Mouse (Mus musculus): ENCODE results near the gene Dpp10.

Gene Dpp10

GRCm38 (mm10) chr1:123923907-123924306 is 121.5 kb downstream of the Dpp10 start:
- no peak for DNase-seq (ENCODE audit: inconsistent age in 2 of 2, low spot score in 1 of 2)

- DNase-seq (ENCODE audit: inconsistent age in 2 of 2, low spot score in 1 of 2) = no peak
These were observed 125.8 kb downstream of the Dpp10 start for GRCm38 (mm10) chr1:123919606-123920005.

DNA sequence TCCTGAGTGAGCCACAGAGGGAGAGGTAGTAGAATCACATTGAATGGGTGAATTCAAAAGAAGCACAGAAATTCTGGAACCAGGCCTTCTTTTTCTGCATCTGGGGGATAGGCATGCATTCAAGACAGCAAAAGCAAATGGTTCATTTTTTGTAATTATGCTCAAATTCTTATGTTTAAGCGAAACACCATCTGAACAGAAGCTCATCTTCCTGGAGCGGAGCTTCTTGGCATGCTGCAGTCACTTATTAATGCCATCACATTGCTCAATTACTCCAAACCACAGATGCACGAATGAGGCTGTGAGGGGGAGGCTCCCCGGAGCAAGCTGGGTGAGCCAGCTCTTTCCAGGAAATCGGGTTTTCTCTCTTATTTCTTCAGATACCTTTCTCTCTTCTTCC is 142.7 kb downstream of the Dpp10 start:
- no peak for DNase-seq (ENCODE audit: inconsistent age in 2 of 2, low spot score in 1 of 2)

DNA sequence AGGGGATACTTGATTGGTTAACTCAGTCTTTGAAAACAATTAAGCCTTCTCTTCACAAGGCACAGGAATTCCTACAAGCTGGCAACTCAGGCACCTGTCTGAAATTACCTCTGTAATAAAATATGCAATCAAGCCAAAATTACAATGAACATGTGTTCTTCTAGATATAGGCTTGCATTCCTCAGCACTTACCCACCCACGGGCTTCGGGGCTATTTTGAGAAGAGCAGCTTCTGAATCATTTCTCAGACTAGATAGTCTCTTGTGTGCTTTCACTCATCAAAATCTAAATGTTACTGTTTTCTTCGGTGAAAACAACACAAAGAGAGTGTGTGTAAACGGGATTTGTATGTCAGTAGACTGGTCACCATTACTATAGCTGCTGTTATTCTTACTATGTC is 144.1 kb downstream of the Dpp10 start:
- DNase-seq (ENCODE audit: inconsistent age in 2 of 2, low spot score in 1 of 2) = no peak

DNA sequence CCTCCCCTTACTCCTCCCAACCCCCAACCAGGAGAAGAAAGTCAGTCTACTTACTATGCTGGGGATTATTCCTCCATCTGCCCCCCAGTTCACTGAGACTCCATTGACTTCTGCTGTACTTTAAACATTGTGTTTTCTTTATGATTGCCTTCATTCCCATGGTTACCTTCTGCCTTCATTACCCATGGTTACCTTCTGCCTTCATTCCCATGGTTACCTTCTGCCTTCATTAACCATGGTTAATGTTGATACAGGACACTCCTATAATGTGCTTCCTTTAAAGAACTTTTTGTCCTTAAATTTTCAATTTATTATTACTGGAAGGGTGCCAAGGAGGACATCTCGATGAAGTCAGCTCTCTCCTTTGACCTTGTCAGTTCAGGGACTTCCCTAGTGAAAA is 158.1 kb downstream of the Dpp10 start:
- DNase-seq (ENCODE audit: inconsistent age in 2 of 2, low spot score in 1 of 2) = peak in 1 of 2 experiments; percentile 27

GRCm38 (mm10) chr1:123846881-123847280 is 198.5 kb downstream of the Dpp10 start:
- no peak for DNase-seq (ENCODE audit: inconsistent age in 2 of 2, low spot score in 1 of 2)

- no peak for DNase-seq (ENCODE audit: inconsistent age in 2 of 2, low spot score in 1 of 2)
These were observed 244.2 kb downstream of the Dpp10 start for GRCm38 (mm10) chr1:123801206-123801605.

DNA sequence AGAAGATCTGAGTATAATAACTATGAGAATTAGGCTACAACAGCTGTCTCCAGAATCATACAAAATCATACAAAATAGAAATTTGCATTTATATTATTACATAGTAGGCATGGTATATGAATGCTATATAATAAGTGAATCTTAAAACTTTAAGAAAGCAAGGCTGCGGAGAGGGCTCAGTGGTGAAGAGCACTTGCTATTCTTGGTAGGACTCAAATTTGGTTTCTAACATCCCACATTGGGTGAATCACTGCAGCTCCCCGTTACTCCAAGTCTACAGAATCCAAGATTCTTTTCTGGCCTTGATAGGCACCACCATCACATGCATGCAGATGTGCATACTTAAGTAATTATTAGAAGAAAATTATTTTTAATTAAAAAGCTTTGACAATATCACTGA is 279.8 kb downstream of the Dpp10 start:
- DNase-seq (ENCODE audit: inconsistent age in 2 of 2, low spot score in 1 of 2) = no peak

- no peak for DNase-seq (ENCODE audit: inconsistent age in 2 of 2, low spot score in 1 of 2)
These were observed 283.1 kb downstream of the Dpp10 start for GRCm38 (mm10) chr1:123762272-123762671.

- no peak for DNase-seq (ENCODE audit: inconsistent age in 2 of 2, low spot score in 1 of 2)
These were observed 289.3 kb downstream of the Dpp10 start for GRCm38 (mm10) chr1:123756055-123756454.

- no peak for DNase-seq (ENCODE audit: inconsistent age in 2 of 2, low spot score in 1 of 2)
These were observed 338.1 kb downstream of the Dpp10 start for GRCm38 (mm10) chr1:123707292-123707691.

- DNase-seq (ENCODE audit: inconsistent age in 2 of 2, low spot score in 1 of 2) = no peak
These were observed 386.9 kb downstream of the Dpp10 start for GRCm38 (mm10) chr1:123658409-123658808.

GRCm38 (mm10) chr1:123656607-123657006 is 388.8 kb downstream of the Dpp10 start:
- DNase-seq (ENCODE audit: inconsistent age in 2 of 2, low spot score in 1 of 2) = no peak

GRCm38 (mm10) chr1:123637897-123638296 is 407.5 kb downstream of the Dpp10 start:
- DNase-seq (ENCODE audit: inconsistent age in 2 of 2, low spot score in 1 of 2) = no peak

- DNase-seq (ENCODE audit: inconsistent age in 2 of 2, low spot score in 1 of 2) = no peak
These were observed 417.1 kb downstream of the Dpp10 start for GRCm38 (mm10) chr1:123628268-123628667.

DNA sequence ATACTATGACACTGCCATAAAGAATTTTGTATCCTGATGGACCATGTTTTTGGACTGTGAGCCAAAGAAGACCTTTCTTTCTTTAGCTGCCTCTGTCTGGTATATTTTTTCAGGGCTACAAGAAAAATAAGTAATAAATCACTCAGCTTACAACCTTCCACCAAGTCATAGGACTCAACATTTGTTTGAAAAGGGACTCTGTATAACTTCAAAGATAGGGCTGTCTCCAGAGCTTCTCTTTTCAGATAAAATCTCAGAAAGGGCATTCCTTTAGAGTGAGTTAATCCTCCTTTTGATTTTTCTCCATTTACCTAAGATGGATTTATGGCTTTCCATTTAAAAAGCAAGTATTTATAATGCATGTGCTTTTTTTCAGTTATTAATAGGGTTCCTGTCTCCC is 460.5 kb downstream of the Dpp10 start:
- DNase-seq (ENCODE audit: inconsistent age in 2 of 2, low spot score in 1 of 2) = no peak

DNA sequence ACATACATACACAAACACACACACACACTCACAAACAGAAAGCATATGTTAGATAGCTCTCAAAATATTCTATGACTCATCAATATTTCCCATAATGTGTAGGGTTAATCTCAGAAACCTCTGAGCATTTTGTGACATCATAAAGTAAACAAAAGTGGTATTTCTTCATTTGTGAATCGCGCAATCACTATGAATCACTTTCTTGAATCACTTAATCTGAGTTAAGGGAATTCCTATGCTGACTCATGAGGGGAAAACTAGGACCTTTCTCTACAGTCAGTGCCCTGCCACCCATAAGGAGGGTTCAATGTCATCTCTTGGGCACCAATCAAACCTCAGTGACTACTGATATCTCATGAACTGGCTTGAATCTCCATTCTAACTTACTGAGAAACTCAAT is 465.2 kb downstream of the Dpp10 start:
- DNase-seq (ENCODE audit: inconsistent age in 2 of 2, low spot score in 1 of 2) = peak in 1 of 2 experiments; percentile 57

DNA sequence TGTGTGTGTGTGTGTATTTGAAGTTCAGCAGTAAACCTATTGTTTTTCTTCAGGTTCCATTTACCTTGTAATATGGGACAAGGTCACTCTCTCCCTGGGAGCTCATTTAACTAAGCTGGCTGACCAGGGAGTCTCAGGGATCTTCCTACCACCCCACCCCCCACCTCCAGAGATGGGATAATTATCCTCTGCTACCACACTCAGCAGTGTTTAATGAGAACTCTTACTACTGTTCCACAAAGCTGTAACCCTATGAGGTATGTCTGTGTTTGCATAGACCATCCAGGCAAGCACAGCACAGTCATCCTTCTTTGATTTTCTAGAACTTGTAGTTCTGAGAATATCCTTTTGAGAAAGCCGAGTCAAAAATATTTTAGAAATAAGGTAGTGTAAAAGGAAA is 471.6 kb downstream of the Dpp10 start:
- DNase-seq (ENCODE audit: inconsistent age in 2 of 2, low spot score in 1 of 2) = no peak

GRCm38 (mm10) chr1:123542496-123542895 is 502.9 kb downstream of the Dpp10 start:
- DNase-seq (ENCODE audit: inconsistent age in 2 of 2, low spot score in 1 of 2) = no peak

GRCm38 (mm10) chr1:123467729-123468128 is 577.6 kb downstream of the Dpp10 start:
- DNase-seq (ENCODE audit: inconsistent age in 2 of 2, low spot score in 1 of 2) = no peak

DNA sequence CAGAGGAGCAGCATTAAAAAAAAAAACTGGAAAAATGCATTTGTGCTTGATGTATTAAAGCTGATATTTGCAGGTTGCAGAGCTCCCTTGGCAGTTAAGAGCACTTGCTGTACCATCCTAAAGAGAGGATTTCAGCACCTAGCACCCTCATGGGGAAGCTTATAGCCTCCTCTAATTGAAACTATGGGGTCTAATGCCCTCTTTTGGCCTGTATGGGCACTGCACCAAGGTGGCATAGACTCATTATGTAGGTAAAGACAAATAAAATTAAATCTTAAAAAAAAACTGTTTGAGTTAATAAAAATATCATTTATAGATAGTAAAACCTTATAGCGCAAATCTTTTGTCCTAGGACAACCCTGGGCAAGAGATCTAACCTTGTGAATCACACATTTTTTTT is 631.2 kb downstream of the Dpp10 start:
- peak in 1 of 2 experiments; percentile 41 for DNase-seq (ENCODE audit: inconsistent age in 2 of 2, low spot score in 1 of 2)

DNA sequence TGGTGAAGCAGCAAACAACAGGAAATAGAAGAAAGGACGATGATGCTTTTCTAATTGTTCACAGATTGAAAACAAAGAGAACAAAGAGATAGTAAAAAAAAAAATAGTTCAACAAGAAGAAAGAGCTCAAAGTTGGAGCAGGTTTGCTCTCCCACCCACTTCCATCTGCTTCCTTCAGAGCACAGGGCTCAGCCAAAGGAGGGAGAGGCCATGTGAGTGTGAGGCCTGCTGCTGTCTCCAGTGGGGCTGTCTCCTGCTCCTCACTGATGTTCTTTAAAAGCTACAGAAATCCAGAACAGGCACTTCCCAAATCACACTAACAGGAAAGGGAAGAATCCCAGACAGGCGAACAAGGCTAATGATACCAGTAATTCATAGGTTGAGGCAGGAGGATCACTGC is 694.1 kb downstream of the Dpp10 start:
- DNase-seq (ENCODE audit: inconsistent age in 2 of 2, low spot score in 1 of 2) = no peak

GRCm38 (mm10) chr1:123337877-123338276 is 707.5 kb downstream of the Dpp10 start:
- DNase-seq (ENCODE audit: inconsistent age in 2 of 2, low spot score in 1 of 2) = no peak

DNA sequence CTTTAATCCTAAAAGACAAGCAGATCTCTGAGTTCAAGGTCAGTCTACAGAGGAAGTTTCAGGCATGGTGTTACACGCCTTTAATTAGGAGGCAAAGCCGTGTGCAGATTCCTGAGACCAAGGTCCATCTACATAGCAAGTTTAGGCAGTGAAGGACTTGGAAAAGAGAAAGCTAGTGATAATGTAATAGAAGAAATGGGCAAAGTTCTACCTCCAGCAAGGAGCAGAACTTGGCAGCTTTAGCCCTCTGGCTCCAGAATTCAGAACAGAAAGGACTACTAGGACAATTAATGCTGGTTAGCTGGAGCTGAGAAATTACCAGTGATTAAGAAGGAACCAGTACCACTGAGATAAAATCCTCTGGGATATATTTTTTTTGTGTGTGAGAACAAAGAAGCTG is 728.5 kb downstream of the Dpp10 start:
- DNase-seq (ENCODE audit: inconsistent age in 2 of 2, low spot score in 1 of 2) = no peak

Measured in adrenal gland, adult (tissue).